Mouse (Mus musculus): ENCODE measurements around the gene Afmid. TPM values are rescaled to one million over a fixed set of nuclear protein-coding genes. Genes with fewer than 3 reads are reported as not detected.
"Not testable (repeated sequence)": the region's sequence is repeated elsewhere in the genome, so short reads cannot be mapped to it uniquely, and the experiment has no call there.

The Afmid gene
- polyA plus RNA-seq, 1 experiment from 2014 or later = 2.3 TPM

GRCm38 (mm10) chr11:117781199-117781821, 44.4 kb upstream of the Afmid start:
- DNase-seq (ENCODE audit: low spot score) = no peak
- Histone ChIP-seq H3K4me3 (ENCODE audit: low read depth, low read length) (peak overlapping the region; percentile 34; the same call in 1 of the 2 replicates), H3K9me3 (ENCODE audit: control insufficient read depth, low read length) (no peaks in the 10 kb centered on the region), H3K27ac (ENCODE audit: low read depth, low read length) (0 out of 2 replicates have a peak overlapping the region, but pooled peaks have one; percentile 49), H3K4me2 (ENCODE audit: low read depth) (peak overlapping the region; percentile 74), H3K4me1 (ENCODE audit: control insufficient read depth, insufficient read depth, low read length) (peaks cover 29% of the 10 kb centered on the region), H3K9ac (ENCODE audit: low read length) (no peak overlapping the region), H3K27me3 (ENCODE audit: control insufficient read depth, insufficient read depth, low read length) (peaks cover 15% of the 10 kb centered on the region), H3K36me3 (ENCODE audit: control insufficient read depth, insufficient read depth, low read length) (no peaks in the 10 kb centered on the region)
- WGBS = 23% methylated on average over 18 of the region's 18 CpGs
- no peak for ATAC-seq (ENCODE audit: insufficient read depth, low FRiP score, low TSS enrichment)

- no peak for ATAC-seq (ENCODE audit: insufficient read depth, low FRiP score, low TSS enrichment)
- H3K9me3 ChIP-seq (ENCODE audit: control insufficient read depth, low read length) = no peaks in the 10 kb centered on the region
- H3K4me3 ChIP-seq (ENCODE audit: low read depth, low read length) = peak within 1 kb of the TSS; percentile 34
- H3K36me3 ChIP-seq (ENCODE audit: control insufficient read depth, insufficient read depth, low read length) = no peaks in the 10 kb centered on the region
- peaks cover 15% of the 10 kb centered on the region for H3K27me3 ChIP-seq (ENCODE audit: control insufficient read depth, insufficient read depth, low read length)
- peak within 1 kb of the TSS; percentile 49; the same call in 1 of the 2 replicates for H3K27ac ChIP-seq (ENCODE audit: low read depth, low read length)
- WGBS = 39% methylated on average over 23 of the region's 24 CpGs
- no peak for DNase-seq (ENCODE audit: low spot score)
- peak within 1 kb of the TSS; percentile 74 for H3K4me2 ChIP-seq (ENCODE audit: low read depth)
- H3K4me1 ChIP-seq (ENCODE audit: control insufficient read depth, insufficient read depth, low read length) = peaks cover 29% of the 10 kb centered on the region
- peak within 1 kb of the TSS; percentile 54 for H3K9ac ChIP-seq (ENCODE audit: low read length)
Observed at GRCm38 (mm10) chr11:117781993-117782704, 43.6 kb upstream of the Afmid start, which contains the start of the genes Tmc8 and Tmc6. Gene Tmc8 (plus strand): TSS chr11:117782076. Gene Tmc6 (minus strand): TSS chr11:117782198.

- Histone ChIP-seq H3K9ac (ENCODE audit: low read length) (peak overlapping the region; percentile 54), H3K4me1 (ENCODE audit: control insufficient read depth, insufficient read depth, low read length) (peaks cover 29% of the 10 kb centered on the region), H3K27ac (ENCODE audit: low read depth, low read length) (no peak overlapping the region), H3K27me3 (ENCODE audit: control insufficient read depth, insufficient read depth, low read length) (peaks cover 15% of the 10 kb centered on the region), H3K36me3 (ENCODE audit: control insufficient read depth, insufficient read depth, low read length) (no peaks in the 10 kb centered on the region), H3K9me3 (ENCODE audit: control insufficient read depth, low read length) (no peaks in the 10 kb centered on the region), H3K4me2 (ENCODE audit: low read depth) (peak overlapping the region; percentile 50), H3K4me3 (ENCODE audit: low read depth, low read length) (peak overlapping the region; percentile 29)
- ATAC-seq (ENCODE audit: insufficient read depth, low FRiP score, low TSS enrichment) (no peak), DNase-seq (ENCODE audit: low spot score) (no peak)
- WGBS = 50% methylated on average over 9 of the region's 9 CpGs
Observed at GRCm38 (mm10) chr11:117782705-117783034, 43.1 kb upstream of the Afmid start.

- Histone ChIP-seq H3K4me1 (ENCODE audit: control insufficient read depth, insufficient read depth, low read length) (peaks cover 29% of the 10 kb centered on the region), H3K4me2 (ENCODE audit: low read depth) (peak overlapping the region; percentile 50), H3K36me3 (ENCODE audit: control insufficient read depth, insufficient read depth, low read length) (no peaks in the 10 kb centered on the region), H3K27me3 (ENCODE audit: control insufficient read depth, insufficient read depth, low read length) (peaks cover 15% of the 10 kb centered on the region), H3K27ac (ENCODE audit: low read depth, low read length) (no peak overlapping the region), H3K9ac (ENCODE audit: low read length) (peak overlapping the region; percentile 54), H3K9me3 (ENCODE audit: control insufficient read depth, low read length) (no peaks in the 10 kb centered on the region), H3K4me3 (ENCODE audit: low read depth, low read length) (peak overlapping the region; percentile 29)
- ATAC-seq (ENCODE audit: insufficient read depth, low FRiP score, low TSS enrichment) (no peak; the same call in 1 of the 2 replicates), DNase-seq (ENCODE audit: low spot score) (peak; percentile 79)
- 5% methylated on average over 31 of the region's 31 CpGs for WGBS
Observed at GRCm38 (mm10) chr11:117783089-117783488, 42.6 kb upstream of the Afmid start.

- Histone ChIP-seq H3K9ac (ENCODE audit: low read length) (0 out of 2 replicates have a peak overlapping the region, but pooled peaks have one; percentile 54), H3K27me3 (ENCODE audit: control insufficient read depth, insufficient read depth, low read length) (peaks cover 15% of the 10 kb centered on the region), H3K9me3 (ENCODE audit: control insufficient read depth, low read length) (no peaks in the 10 kb centered on the region), H3K36me3 (ENCODE audit: control insufficient read depth, insufficient read depth, low read length) (no peaks in the 10 kb centered on the region), H3K27ac (ENCODE audit: low read depth, low read length) (no peak overlapping the region), H3K4me3 (ENCODE audit: low read depth, low read length) (peak overlapping the region; percentile 29), H3K4me1 (ENCODE audit: control insufficient read depth, insufficient read depth, low read length) (peaks cover 28% of the 10 kb centered on the region), H3K4me2 (ENCODE audit: low read depth) (peak overlapping the region; percentile 50)
- WGBS = 29% methylated on average over 10 of the region's 10 CpGs
- ATAC-seq (ENCODE audit: insufficient read depth, low FRiP score, low TSS enrichment) (no peak), DNase-seq (ENCODE audit: low spot score) (no peak)
Observed at GRCm38 (mm10) chr11:117783683-117784309, 41.9 kb upstream of the Afmid start.

- no peak overlapping the region for H3K27ac ChIP-seq (ENCODE audit: low read depth, low read length)
- 6% methylated on average over 10 of the region's 10 CpGs for WGBS
- DNase-seq (ENCODE audit: low spot score) (peak; percentile 69), ATAC-seq (ENCODE audit: insufficient read depth, low FRiP score, low TSS enrichment) (no peak)
- no peak overlapping the region for H3K9ac ChIP-seq (ENCODE audit: low read length)
- no peak overlapping the region for H3K4me3 ChIP-seq (ENCODE audit: low read depth, low read length)
- H3K4me1 ChIP-seq (ENCODE audit: control insufficient read depth, insufficient read depth, low read length) = peaks cover 3% of the 10 kb centered on the region; the same call in 1 of the 2 replicates
- H3K36me3 ChIP-seq (ENCODE audit: control insufficient read depth, insufficient read depth, low read length) = no peaks in the 10 kb centered on the region
- H3K4me2 ChIP-seq (ENCODE audit: low read depth) = no peak overlapping the region
- H3K9me3 ChIP-seq (ENCODE audit: control insufficient read depth, low read length) = no peaks in the 10 kb centered on the region
- H3K27me3 ChIP-seq (ENCODE audit: control insufficient read depth, insufficient read depth, low read length) = peaks cover 15% of the 10 kb centered on the region
Observed at GRCm38 (mm10) chr11:117786294-117786693, 39.4 kb upstream of the Afmid start.

GRCm38 (mm10) chr11:117788481-117788880, 37.2 kb upstream of the Afmid start:
- not testable (repeated sequence) for ATAC-seq (ENCODE audit: insufficient read depth, low FRiP score, low TSS enrichment); H3K9me3 ChIP-seq (ENCODE audit: control insufficient read depth, low read length); H3K27ac ChIP-seq (ENCODE audit: low read depth, low read length); H3K4me1 ChIP-seq (ENCODE audit: control insufficient read depth, insufficient read depth, low read length); H3K4me2 ChIP-seq (ENCODE audit: low read depth); H3K27me3 ChIP-seq (ENCODE audit: control insufficient read depth, insufficient read depth, low read length); DNase-seq (ENCODE audit: low spot score); H3K36me3 ChIP-seq (ENCODE audit: control insufficient read depth, insufficient read depth, low read length); H3K9ac ChIP-seq (ENCODE audit: low read length); H3K4me3 ChIP-seq (ENCODE audit: low read depth, low read length)
- 84% methylated on average over 7 of the region's 7 CpGs for WGBS

GRCm38 (mm10) chr11:117790286-117790685, 35.4 kb upstream of the Afmid start:
- peak; percentile 20; the same call in 1 of the 2 replicates for ATAC-seq (ENCODE audit: insufficient read depth, low FRiP score, low TSS enrichment)
- H3K4me1 ChIP-seq (ENCODE audit: control insufficient read depth, insufficient read depth, low read length) = no peaks in the 10 kb centered on the region
- H3K27me3 ChIP-seq (ENCODE audit: control insufficient read depth, insufficient read depth, low read length) = 0 out of 2 replicates have a peak, but pooled peaks cover 4% of the 10 kb centered on the region
- no peak overlapping the region for H3K27ac ChIP-seq (ENCODE audit: low read depth, low read length)
- H3K4me3 ChIP-seq (ENCODE audit: low read depth, low read length) = no peak overlapping the region
- H3K9me3 ChIP-seq (ENCODE audit: control insufficient read depth, low read length) = no peaks in the 10 kb centered on the region
- peak overlapping the region; percentile 14; the same call in 1 of the 2 replicates for H3K4me2 ChIP-seq (ENCODE audit: low read depth)
- DNase-seq (ENCODE audit: low spot score) = peak; percentile 64
- H3K9ac ChIP-seq (ENCODE audit: low read length) = no peak overlapping the region
- no peaks in the 10 kb centered on the region for H3K36me3 ChIP-seq (ENCODE audit: control insufficient read depth, insufficient read depth, low read length)
- 4% methylated on average over 14 of the region's 14 CpGs for WGBS

Measured in neural tube, embryonic 11.5 days (tissue).